Mouse (Mus musculus) urinary bladder, postnatal 4 days (tissue): ENCODE data around the gene Acsf3.

Experiments
- DNase-seq, 2 experiments: peaks; one replicate each; pipeline ENCODE4 v3.0.0; 2021 to 2022; ENCODE audit warnings: low spot score in 2 of 2

Acsf3 gene

DNA sequence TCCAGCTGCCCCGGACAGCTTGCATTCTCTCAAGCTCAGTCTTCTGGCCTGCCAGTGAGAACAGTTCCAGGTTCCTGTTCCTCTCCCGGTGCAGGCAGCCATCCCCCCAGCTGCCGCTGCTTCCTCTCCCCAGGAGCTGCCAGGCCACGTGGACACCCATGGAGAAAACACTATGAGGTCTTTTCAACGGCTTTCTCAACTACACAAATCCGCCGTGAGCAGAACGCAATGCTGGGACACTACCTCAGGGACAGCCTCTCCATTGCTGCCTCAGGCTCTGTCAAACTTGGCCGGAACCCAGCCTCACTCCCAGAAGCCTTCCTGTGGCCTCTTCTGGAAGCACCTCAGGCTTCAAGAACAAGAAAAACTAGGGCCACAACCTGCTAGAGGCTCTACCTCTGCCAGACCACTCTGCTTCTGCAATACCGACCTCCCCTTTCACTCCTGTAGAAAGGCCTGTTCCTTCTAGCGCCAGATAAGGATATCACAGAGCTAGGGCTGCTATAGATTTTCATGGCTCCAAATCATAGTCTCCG, 12.5 kb upstream of the Acsf3 start:
- no peak for DNase-seq

DNA sequence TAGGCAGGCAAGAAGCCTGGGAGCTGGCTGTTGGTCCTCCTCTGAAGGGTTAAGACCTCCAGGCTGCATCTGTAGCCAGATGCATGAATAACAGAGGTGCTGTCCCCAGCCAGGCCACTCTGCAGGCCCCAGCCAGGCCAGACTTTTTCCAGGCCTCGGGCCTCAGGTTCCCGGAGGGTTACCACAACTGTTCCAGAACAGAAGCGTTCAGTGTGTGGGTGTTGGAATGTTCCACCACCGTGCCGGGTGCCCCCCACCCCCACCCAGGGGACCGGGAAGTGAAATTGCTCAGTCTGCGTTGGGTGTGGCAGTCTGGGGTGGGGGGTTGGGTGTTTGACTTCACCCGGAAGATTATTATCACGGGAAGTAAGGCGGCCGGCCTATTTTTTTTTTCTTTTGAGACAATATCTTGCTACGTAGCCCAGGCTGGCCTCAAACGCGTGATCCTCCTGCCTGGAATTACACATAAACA, 12.0 kb upstream of the Acsf3 start:
- DNase-seq, result no peak

DNA sequence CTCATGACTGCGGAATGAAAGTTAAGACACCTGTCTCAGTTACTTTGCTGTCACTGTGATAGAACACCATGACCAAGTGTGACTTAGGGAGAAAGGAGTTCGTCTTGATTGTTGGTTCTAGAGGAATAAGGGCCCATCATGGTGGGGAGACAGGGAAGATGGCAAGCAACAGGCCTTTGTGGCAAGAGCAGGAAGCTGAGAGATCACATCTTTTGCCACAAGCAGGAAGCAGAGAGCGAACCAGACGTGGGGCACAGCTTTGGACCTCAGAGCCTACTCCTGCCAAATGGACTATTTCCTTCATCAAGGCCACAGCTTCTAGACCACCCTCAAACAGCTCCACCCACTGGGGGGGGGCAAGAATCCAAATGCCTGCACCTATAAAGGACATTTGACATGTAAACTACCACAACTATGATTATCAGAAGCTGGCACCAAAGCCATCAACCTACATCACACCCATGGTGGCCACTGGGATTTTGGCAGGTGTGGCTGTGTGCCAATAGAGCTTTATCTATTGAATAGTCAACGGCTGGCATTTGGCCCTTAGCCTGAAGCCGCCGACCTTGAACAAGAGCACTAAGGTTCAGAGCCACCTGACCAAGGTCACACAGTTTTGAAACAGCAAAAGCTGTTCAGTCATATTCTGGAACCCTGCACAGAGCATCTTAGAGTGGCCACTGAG, 10.4 kb upstream of the Acsf3 start:
- no peak for DNase-seq

GRCm38 (mm10) chr8:122766189-122766588, 9.1 kb upstream of the Acsf3 start:
- no peak for DNase-seq

DNA sequence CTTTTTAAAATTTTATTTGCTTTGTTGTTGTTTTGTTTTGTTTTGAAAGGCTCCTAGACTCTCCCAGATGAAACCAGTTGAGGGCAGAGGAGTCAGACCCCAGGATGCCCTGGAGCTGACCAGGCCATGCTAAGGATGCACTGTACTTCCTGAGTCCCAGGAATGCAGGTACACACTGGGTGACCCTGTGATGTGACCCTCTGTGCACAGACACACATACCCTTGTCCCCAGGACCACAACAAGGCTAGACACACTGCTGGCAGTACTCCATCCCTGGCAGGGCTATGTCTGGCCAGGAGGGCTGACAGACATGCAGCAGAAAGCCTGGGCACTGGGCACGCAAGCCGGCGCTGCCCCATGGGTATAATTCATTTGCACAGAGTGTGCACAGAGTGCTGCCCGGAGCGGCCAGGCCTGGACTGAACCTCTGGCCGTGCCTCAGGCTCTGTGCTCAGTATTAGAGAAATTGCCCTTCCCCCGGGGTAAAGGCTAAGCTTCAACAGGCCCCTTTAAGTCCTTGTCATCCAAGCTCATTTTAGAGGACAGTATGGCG, 8.6 kb upstream of the Acsf3 start:
- no peak for DNase-seq

- DNase-seq, result no peak
These were observed 8.1 kb upstream of the Acsf3 start for GRCm38 (mm10) chr8:122767229-122767628.

- no peak for DNase-seq
These were observed 5.8 kb upstream of the Acsf3 start for GRCm38 (mm10) chr8:122769251-122770058.

DNA sequence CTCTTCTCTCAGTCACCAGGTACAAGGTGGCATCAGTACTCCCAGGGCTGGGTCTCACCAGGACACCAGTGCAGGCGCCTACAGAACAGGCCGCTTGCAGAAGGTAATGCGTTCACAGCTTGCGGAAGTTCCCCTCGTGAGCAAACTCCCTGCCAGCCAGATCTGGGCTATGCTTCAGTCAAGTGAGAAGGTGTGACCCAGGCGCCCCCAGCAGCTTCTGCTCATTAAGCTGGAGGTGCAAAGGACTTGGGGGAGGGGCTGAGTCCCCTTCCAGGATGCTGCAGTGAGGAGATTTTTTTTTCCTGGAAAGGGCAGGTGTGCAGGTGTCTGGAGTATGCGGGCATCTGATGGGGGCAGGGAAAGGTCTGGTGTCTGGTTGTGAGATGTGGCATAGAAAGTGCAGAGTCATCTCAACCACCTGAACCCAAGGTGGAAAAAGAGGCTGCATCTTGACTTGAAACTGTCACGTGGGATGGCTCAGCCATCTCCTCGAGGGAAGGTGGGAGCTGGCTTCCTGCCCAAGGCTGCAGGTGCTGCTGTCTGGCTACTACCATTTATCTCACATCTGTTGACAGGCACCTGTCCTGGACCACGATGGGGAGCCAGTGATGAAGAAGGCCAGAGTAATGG, 2.7 kb upstream of the Acsf3 start:
- no peak for DNase-seq

DNA sequence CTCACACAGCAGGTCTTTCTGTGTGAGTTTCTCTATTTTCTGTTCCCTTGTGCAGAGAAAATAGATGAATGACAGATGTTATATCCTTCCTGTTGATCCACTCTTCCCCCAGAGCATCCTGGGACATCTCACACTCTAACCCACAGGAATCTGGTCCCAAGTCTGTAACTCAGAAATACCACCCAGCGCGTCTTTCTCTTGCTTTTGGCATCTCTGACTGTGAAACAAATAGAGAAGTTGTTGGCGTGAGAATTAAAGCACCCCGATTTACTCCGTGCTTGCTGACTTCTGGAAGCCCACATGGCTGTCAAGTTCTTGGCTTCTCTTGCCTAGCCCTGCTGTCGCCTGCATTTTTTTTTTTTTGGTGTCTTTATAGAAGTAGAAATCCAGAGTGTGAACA, 2.4 kb downstream of the Acsf3 start:
- DNase-seq, result no peak

- no peak for DNase-seq
These were observed 3.5 kb downstream of the Acsf3 start for GRCm38 (mm10) chr8:122778703-122779239.

GRCm38 (mm10) chr8:122779255-122779654, 4.0 kb downstream of the Acsf3 start:
- no peak for DNase-seq

- DNase-seq, result no peak
These were observed 9.5 kb downstream of the Acsf3 start for GRCm38 (mm10) chr8:122784756-122785155.

DNA sequence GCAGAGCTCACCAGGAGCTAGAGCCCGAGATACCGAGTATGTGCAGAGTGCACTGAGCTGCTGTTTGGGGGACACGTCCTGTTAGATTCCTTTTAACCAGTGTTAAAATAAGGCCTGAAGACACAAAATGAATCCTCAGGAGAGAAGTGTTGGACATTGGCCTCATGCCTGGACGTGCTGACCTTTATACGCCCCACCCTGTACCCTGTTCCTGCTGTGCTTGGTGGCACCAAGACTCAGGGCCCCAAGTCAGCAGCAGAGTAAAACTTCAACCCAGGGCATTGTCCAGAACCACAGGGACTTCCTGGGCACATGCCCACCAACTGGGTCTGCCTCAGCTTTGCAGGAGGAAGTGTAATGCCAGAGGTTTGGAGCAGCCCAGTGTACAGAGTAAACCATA, 14.5 kb downstream of the Acsf3 start:
- no peak for DNase-seq

DNA sequence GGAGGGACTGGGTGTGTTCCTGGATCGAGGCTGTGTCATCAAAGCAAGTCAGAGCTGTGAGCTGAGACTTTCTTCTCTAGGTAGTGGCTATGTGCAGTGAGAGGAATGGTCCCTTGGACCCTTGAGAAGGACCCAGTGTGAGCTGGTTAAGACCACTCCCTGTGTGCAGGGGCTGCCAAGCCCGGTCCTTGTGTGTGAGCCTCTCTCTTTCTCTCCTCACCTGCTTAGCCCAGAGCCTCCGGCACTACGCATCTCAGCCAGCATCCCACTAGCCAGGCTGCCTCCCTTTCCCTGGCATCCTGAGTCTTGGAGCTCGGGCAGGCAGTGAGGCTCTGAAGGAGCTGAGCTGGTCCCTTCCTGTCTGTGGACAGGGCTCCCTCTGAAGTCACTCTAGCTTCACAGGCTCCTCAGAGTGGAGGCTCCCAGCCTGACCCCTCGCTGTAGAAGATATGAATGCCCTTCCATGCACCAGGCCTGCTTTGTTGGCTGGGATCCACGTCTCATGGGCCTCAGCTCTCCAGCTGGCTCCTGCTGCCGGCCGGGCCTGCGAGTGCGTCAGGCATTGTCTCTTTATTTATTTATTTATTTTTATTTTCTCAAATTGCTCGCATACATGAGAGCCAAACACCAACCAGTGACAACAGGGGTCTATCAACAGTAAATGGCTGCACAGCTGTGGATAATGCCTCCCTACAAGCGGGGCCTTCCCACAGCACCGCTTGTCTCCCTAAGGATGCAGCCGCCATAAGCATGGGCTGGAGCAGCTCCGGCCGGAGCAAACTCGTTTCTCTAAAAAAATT, 18.3 kb downstream of the Acsf3 start:
- peak in 1 of 2 experiments; percentile 53 for DNase-seq

DNA sequence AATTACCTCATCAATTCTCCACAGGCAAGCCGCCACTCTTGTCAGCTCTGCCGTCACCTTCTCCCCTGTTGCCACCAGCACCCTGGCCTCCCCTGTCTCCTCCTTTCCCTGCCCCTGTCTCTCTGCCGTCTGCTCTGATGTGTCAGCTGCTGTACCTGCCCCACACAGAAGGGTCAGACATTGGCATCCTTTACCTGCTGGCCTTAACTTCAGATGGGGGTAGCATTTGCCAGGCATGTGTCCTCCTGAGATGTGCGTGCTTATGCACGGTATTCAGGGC, 18.8 kb downstream of the Acsf3 start:
- DNase-seq, result no peak

DNA sequence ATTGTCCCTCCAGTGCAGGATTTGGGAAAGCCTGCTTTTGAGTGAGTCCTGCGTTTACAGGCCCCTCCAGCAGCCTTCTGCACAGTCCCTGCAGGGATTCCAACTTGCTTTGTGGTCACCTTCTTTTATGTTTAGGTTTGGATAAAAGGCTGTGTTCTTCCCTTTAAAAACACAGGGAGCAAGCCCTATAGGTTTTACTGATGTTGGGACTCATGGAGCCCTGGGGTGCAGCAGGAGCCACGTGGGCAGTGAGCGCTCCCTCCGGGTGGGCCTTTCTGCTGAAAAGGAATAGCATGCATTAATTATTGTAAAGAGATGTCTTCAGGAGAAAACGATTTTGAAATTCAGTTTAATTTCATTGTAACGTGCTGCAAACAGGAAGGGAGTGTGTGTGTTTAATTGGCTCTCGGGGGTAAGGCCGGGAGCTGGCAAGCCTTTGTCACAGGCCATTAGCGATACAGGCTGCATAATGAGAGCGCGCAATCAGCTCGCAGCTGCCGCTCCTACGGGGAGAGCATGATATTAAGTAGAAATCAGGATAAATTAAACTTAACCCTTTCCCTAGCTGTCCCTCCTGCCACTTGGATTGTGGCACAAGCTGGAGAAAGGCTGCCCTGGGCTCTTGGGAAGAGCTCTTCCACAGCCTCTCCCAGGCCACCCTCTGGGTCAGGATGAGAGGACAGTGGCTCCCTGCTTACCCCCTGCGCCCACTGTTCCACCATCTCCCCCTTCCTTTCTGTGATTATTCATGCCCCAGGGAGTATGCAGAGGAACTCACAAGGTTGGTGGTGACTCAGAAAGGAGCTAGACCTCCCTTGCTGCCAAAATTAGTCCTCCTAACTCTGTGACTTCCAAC, 28.8 kb downstream of the Acsf3 start:
- DNase-seq, result no peak

- no peak for DNase-seq
These were observed 30.1 kb downstream of the Acsf3 start for GRCm38 (mm10) chr8:122805349-122805748.

- DNase-seq, result no peak
These were observed 31.8 kb downstream of the Acsf3 start for GRCm38 (mm10) chr8:122806956-122807538.

- DNase-seq, result no peak
These were observed 32.6 kb downstream of the Acsf3 start for GRCm38 (mm10) chr8:122807907-122808306.

GRCm38 (mm10) chr8:122810376-122810775, 35.1 kb downstream of the Acsf3 start:
- DNase-seq, result no peak
